Mouse (Mus musculus): ENCODE results near the gene Hdgfl3.

- TF ChIP-seq CTCF (IDR thresholded peaks at IDR 0.05; ENCODE audit: low read depth, low read length) (no peak), POLR2A (IDR thresholded peaks at IDR 0.05; ENCODE audit: extremely low read depth, insufficient read depth, low read length) (no peak)
Observed at GRCm38 (mm10) chr7:81983651-81984050, 49.4 kb upstream of the Hdgfl3 start.

Data from liver, adult 2 months (tissue).